Mouse (Mus musculus): ENCODE data around the gene Osbp2.

DNA sequence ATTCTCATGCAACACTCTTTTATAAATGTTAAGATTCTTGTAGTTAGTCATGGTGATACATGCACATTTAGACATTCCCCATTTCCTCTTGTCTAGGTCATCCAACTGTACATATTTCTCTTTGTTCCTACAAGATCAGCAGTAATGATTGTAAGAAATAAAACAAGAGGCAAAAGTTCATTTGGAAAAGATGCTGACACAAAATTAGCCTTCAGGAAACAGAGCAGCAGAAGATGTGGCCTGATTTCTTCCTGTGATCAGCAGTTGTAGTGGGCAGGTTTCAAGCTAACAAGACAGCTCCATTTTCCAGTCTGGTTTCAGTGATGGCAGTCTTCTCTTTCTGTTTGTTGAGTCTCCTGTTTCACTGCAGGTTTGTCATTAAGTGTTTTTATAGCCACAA lies 47.8 kb downstream of the Osbp2 start:
- TF ChIP-seq CTCF (IDR thresholded peaks at IDR 0.05; ENCODE audit: low read depth, low read length) (no peak), GATA1 (IDR thresholded peaks at IDR 0.05; ENCODE audit: borderline replicate concordance, low read length) (no peak), TAL1 (conservative IDR thresholded peaks at IDR 0.05; ENCODE audit: low read depth, low read length) (no peak), POLR2AphosphoS5 (IDR thresholded peaks at IDR 0.05; ENCODE audit: insufficient replicate concordance, low read depth, low read length) (no peak), GATA2 (IDR thresholded peaks at IDR 0.05; ENCODE audit: borderline replicate concordance, low read depth, low read length) (no peak)
